Mouse (Mus musculus) olfactory bulb, adult 2 months (tissue): Measurements from ENCODE around the gene Tmem11. TPM values are rescaled to one million over a fixed set of nuclear protein-coding genes. Genes with fewer than 3 reads are reported as not detected.

Source experiments
- H3K27ac ChIP-seq: fragments of 200-500 bp; 2 replicates; pipeline ENCODE4 v1.5.1; 2012; ENCODE audit warnings: low read depth, low read length; ENCODE audit not compliant: insufficient read depth
- H3K4me1 ChIP-seq: fragments of 200-500 bp; 2 replicates; pipeline ENCODE4 v1.6.1; 2012; ENCODE audit warnings: low read length; ENCODE audit not compliant: control insufficient read depth, insufficient read depth
- H3K4me3 ChIP-seq: fragments of 200-500 bp; 2 replicates; pipeline ENCODE4 v1.5.1; 2012; ENCODE audit warnings: mild to moderate bottlenecking, low read depth, low read length, moderate library complexity; ENCODE audit not compliant: insufficient read depth
- CTCF ChIP-seq: fragments of 200-500 bp; IDR thresholded peaks from 2 replicates; pipeline ENCODE4 v1.5.1; 2012; ENCODE audit warnings: low read depth, mild to moderate bottlenecking, low read length, moderate library complexity; ENCODE audit not compliant: insufficient read depth
- POLR2A ChIP-seq: fragments of 200-500 bp; IDR thresholded peaks from 2 replicates; pipeline ENCODE4 v1.6.1; 2012; ENCODE audit warnings: mild to moderate bottlenecking, low read depth, low read length, moderate library complexity; ENCODE audit not compliant: insufficient read depth
- WGBS: fragments of 180-500 bp; shearing (Covaris S2); methylation state at CpG from one replicate; pipeline ENCODE4 v1.1.7; 2018; 5-methylcytosine and 5-hydroxymethylcytosine counted together
- polyA plus RNA-seq: library from polyadenylated mRNA; stranded (reverse); fragments of >200 nt; gene quantifications from 2 replicates; pipeline ENCODE4 v1.2.4, GENCODE M21; 2012; ENCODE audit warnings: low replicate concordance; ENCODE audit not compliant: missing spikeins, insufficient read depth, insufficient read length

Tmem11 gene
- polyA plus RNA-seq, 1 experiment = not detected

GRCm38 (mm10) chr11:60913301-60914196 is 34.5 kb upstream of the Tmem11 start:
- Histone ChIP-seq H3K27ac (peak overlapping the region; percentile 91), H3K4me3 (peak overlapping the region; percentile 76), H3K4me1 (peaks cover 21% of the 10 kb centered on the region)
- under 1% methylated on average over 86 of the region's 86 CpGs for WGBS
- no peak for TF ChIP-seq CTCF
- TF ChIP-seq POLR2A = peak; percentile 72

- Histone ChIP-seq H3K4me3 (peak overlapping the region; percentile 76), H3K27ac (no peak overlapping the region), H3K4me1 (peaks cover 21% of the 10 kb centered on the region)
- TF ChIP-seq CTCF = no peak
- no peak for TF ChIP-seq POLR2A
- 26% methylated on average over 7 of the region's 7 CpGs for WGBS
Observed at GRCm38 (mm10) chr11:60912525-60912973, 33.5 kb upstream of the Tmem11 start.

GRCm38 (mm10) chr11:60909626-60910025 is 30.6 kb upstream of the Tmem11 start:
- WGBS = 64% methylated on average over 1 of the region's 1 CpGs
- no peak overlapping the region for H3K4me3 ChIP-seq
- peaks cover 17% of the 10 kb centered on the region for H3K4me1 ChIP-seq
- TF ChIP-seq POLR2A (no peak), CTCF (no peak)
- no peak overlapping the region for H3K27ac ChIP-seq

GRCm38 (mm10) chr11:60908073-60908472 is 29.0 kb upstream of the Tmem11 start:
- Histone ChIP-seq H3K27ac (no peak overlapping the region), H3K4me3 (no peak overlapping the region), H3K4me1 (peaks cover 17% of the 10 kb centered on the region)
- TF ChIP-seq POLR2A (no peak), CTCF (no peak)
- WGBS = 57% methylated on average over 3 of the region's 3 CpGs

- H3K4me1 ChIP-seq = peaks cover 8% of the 10 kb centered on the region
- 91% methylated on average over 4 of the region's 4 CpGs for WGBS
- H3K4me3 ChIP-seq = no peak overlapping the region
- TF ChIP-seq CTCF (no peak), POLR2A (no peak)
- no peak overlapping the region for H3K27ac ChIP-seq
Observed at GRCm38 (mm10) chr11:60906449-60906848, 27.4 kb upstream of the Tmem11 start.

GRCm38 (mm10) chr11:60905407-60906120 is 26.5 kb upstream of the Tmem11 start:
- Histone ChIP-seq H3K4me3 (no peak overlapping the region), H3K4me1 (peaks cover 7% of the 10 kb centered on the region; the same call in 1 of the 2 replicates), H3K27ac (no peak overlapping the region)
- TF ChIP-seq POLR2A (no peak), CTCF (no peak)
- WGBS = 78% methylated on average over 10 of the region's 10 CpGs

GRCm38 (mm10) chr11:60903661-60904061 is 24.6 kb upstream of the Tmem11 start:
- Histone ChIP-seq H3K4me3 (no peak overlapping the region), H3K27ac (no peak overlapping the region), H3K4me1 (no peaks in the 10 kb centered on the region)
- 75% methylated on average over 6 of the region's 6 CpGs for WGBS
- TF ChIP-seq CTCF (no peak), POLR2A (no peak)

- no peak for TF ChIP-seq POLR2A
- no peak for TF ChIP-seq CTCF
- no peak overlapping the region for H3K4me3 ChIP-seq
Observed at GRCm38 (mm10) chr11:60902486-60902885, 23.4 kb upstream of the Tmem11 start.

GRCm38 (mm10) chr11:60902001-60902400 is 22.9 kb upstream of the Tmem11 start:
- 77% methylated on average over 7 of the region's 7 CpGs for WGBS
- Histone ChIP-seq H3K27ac (no peak overlapping the region), H3K4me3 (no peak overlapping the region)

More at GRCm38 (mm10) chr11:60902486-60902885, 23.4 kb upstream of the Tmem11 start:
- H3K27ac ChIP-seq = no peak overlapping the region
- no peaks in the 10 kb centered on the region for H3K4me1 ChIP-seq
- WGBS = 77% methylated on average over 4 of the region's 4 CpGs

GRCm38 (mm10) chr11:60895915-60896314 is 16.8 kb upstream of the Tmem11 start:
- TF ChIP-seq CTCF (no peak), POLR2A (no peak)
- Histone ChIP-seq H3K4me3 (no peak overlapping the region), H3K27ac (no peak overlapping the region), H3K4me1 (no peaks in the 10 kb centered on the region)
- 18% methylated on average over 4 of the region's 4 CpGs for WGBS

More at GRCm38 (mm10) chr11:60902001-60902400, 22.9 kb upstream of the Tmem11 start:
- H3K4me1 ChIP-seq = no peaks in the 10 kb centered on the region
- TF ChIP-seq CTCF (no peak), POLR2A (no peak)
